Mouse (Mus musculus): Measurements from ENCODE around the gene Clec4f.
"Not testable (repeated sequence)": the region's sequence is repeated elsewhere in the genome, so short reads cannot be mapped to it uniquely, and the experiment has no call there.

Clec4f gene

GRCm38 (mm10) chr6:83634106-83634505, 21.9 kb downstream of the Clec4f start:
- in situ Hi-C loops (cut with MboI): not testable (repeated sequence)

GRCm38 (mm10) chr6:83631815-83632214, 24.2 kb downstream of the Clec4f start:
- in situ Hi-C loops (cut with MboI): no loop called here

- in situ Hi-C loops (cut with MboI): no loop called here
Measured at GRCm38 (mm10) chr6:83626781-83627180, 29.2 kb downstream of the Clec4f start.

GRCm38 (mm10) chr6:83619955-83620354, 36.0 kb downstream of the Clec4f start:
- in situ Hi-C loops (cut with MboI): no loop called here

GRCm38 (mm10) chr6:83617581-83618335, 38.2 kb downstream of the Clec4f start:
- in situ Hi-C loops (cut with MboI): no loop called here

GRCm38 (mm10) chr6:83616512-83616911, 39.5 kb downstream of the Clec4f start:
- in situ Hi-C loops (cut with MboI): no loop called here

GRCm38 (mm10) chr6:83614469-83614868, 41.5 kb downstream of the Clec4f start:
- in situ Hi-C loops (cut with MboI): no loop called here

- in situ Hi-C loops (cut with MboI): no loop called here
Measured at GRCm38 (mm10) chr6:83612976-83613375, 43.0 kb downstream of the Clec4f start.

GRCm38 (mm10) chr6:83599636-83600174, 56.3 kb downstream of the Clec4f start:
- in situ Hi-C loops (cut with MboI): no loop called here

GRCm38 (mm10) chr6:83599060-83599550, 56.9 kb downstream of the Clec4f start:
- in situ Hi-C loops (cut with MboI): no loop called here

GRCm38 (mm10) chr6:83598646-83599045, 57.3 kb downstream of the Clec4f start:
- in situ Hi-C loops (cut with MboI): no loop called here

GRCm38 (mm10) chr6:83597988-83598387, 58.0 kb downstream of the Clec4f start:
- in situ Hi-C loops (cut with MboI): no loop called here

- in situ Hi-C loops (cut with MboI): no loop called here
Measured at GRCm38 (mm10) chr6:83595035-83595434, 61.0 kb downstream of the Clec4f start.

Measured in mature B cell (primary cell).